Mouse (Mus musculus): ENCODE measurements around the gene Npy. TPM values are rescaled to one million over a fixed set of nuclear protein-coding genes. Genes with fewer than 3 reads are reported as not detected.
A peak's percentile ranks its signal among the peaks of the same experiment; 100 is the strongest.

Gene Npy
- total and polyA plus RNA-seq, 2 experiments from 2014 or later = 208 to 323 TPM

DNA sequence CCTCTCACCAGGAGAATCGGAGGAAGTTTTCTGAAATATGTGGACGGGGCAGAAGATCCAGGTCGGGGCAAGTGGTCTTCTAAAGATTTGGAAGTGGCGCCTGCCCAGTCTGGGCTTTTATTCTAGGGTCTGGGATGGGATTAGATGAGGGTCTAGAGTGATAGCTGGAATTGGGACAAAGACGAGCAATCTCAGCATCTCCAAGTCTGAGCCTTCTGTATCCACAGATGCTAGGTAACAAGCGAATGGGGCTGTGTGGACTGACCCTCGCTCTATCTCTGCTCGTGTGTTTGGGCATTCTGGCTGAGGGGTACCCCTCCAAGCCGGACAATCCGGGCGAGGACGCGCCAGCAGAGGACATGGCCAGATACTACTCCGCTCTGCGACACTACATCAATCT lies 861 bp downstream of the Npy start:
- no peak for DNase-seq

GRCm38 (mm10) chr6:49823821-49824220 lies 1.3 kb downstream of the Npy start:
- TF ChIP-seq CTCF (IDR thresholded peaks at IDR 0.05; ENCODE audit: low read depth) = no peak
- H3K27me3 ChIP-seq (ENCODE audit: insufficient read depth, low read length) = peaks cover 34% of the 10 kb centered on the region
- DNase-seq (no peak), ATAC-seq (no peak)
- no peak overlapping the region for H3K27ac ChIP-seq (ENCODE audit: low read depth, low read length)
- 18% methylated on average over 2 of the region's 2 CpGs for WGBS
- H3K4me3 ChIP-seq (ENCODE audit: low read depth, low read length) = peak overlapping the region; percentile 39
- H3K36me3 ChIP-seq (ENCODE audit: insufficient read depth) = no peaks in the 10 kb centered on the region
- no peak overlapping the region for H3K9ac ChIP-seq
- H3K4me1 ChIP-seq (ENCODE audit: insufficient read depth) = peaks cover 3% of the 10 kb centered on the region
- no peaks in the 10 kb centered on the region for H3K9me3 ChIP-seq (ENCODE audit: low read length)
- H3K4me2 ChIP-seq (ENCODE audit: low read depth) = peak overlapping the region; percentile 67; the same call in 1 of the 2 replicates

More for the DNA sequence above, 861 bp downstream of the Npy start:
- peaks cover 34% of the 10 kb centered on the region for H3K27me3 ChIP-seq (ENCODE audit: insufficient read depth, low read length)
- H3K4me2 ChIP-seq (ENCODE audit: low read depth) = peak overlapping the region; percentile 67
- H3K4me1 ChIP-seq (ENCODE audit: insufficient read depth) = peaks cover 3% of the 10 kb centered on the region
- WGBS = 5% methylated on average over 15 of the region's 15 CpGs
- H3K9me3 ChIP-seq (ENCODE audit: low read length) = no peaks in the 10 kb centered on the region
- H3K27ac ChIP-seq (ENCODE audit: low read depth, low read length) = no peak overlapping the region
- no peaks in the 10 kb centered on the region for H3K36me3 ChIP-seq (ENCODE audit: insufficient read depth)
- H3K4me3 ChIP-seq (ENCODE audit: low read depth, low read length) = peak overlapping the region; percentile 39
- ATAC-seq = no peak
- TF ChIP-seq CTCF (IDR thresholded peaks at IDR 0.05; ENCODE audit: low read depth) = no peak
- H3K9ac ChIP-seq = no peak overlapping the region

GRCm38 (mm10) chr6:49831579-49831978 lies 9.1 kb downstream of the Npy start:
- 86% methylated on average over 2 of the region's 2 CpGs for WGBS
- no peak overlapping the region for H3K9ac ChIP-seq
- no peak overlapping the region for H3K4me2 ChIP-seq (ENCODE audit: low read depth)
- no peak overlapping the region for H3K4me3 ChIP-seq (ENCODE audit: low read depth, low read length)
- no peaks in the 10 kb centered on the region for H3K36me3 ChIP-seq (ENCODE audit: insufficient read depth)
- H3K9me3 ChIP-seq (ENCODE audit: low read length) = no peaks in the 10 kb centered on the region
- ATAC-seq (no peak), DNase-seq (no peak)
- TF ChIP-seq CTCF (IDR thresholded peaks at IDR 0.05; ENCODE audit: low read depth) = no peak
- no peaks in the 10 kb centered on the region; the same call in 1 of the 2 replicates for H3K4me1 ChIP-seq (ENCODE audit: insufficient read depth)
- H3K27me3 ChIP-seq (ENCODE audit: insufficient read depth, low read length) = no peaks in the 10 kb centered on the region
- H3K27ac ChIP-seq (ENCODE audit: low read depth, low read length) = no peak overlapping the region

DNA sequence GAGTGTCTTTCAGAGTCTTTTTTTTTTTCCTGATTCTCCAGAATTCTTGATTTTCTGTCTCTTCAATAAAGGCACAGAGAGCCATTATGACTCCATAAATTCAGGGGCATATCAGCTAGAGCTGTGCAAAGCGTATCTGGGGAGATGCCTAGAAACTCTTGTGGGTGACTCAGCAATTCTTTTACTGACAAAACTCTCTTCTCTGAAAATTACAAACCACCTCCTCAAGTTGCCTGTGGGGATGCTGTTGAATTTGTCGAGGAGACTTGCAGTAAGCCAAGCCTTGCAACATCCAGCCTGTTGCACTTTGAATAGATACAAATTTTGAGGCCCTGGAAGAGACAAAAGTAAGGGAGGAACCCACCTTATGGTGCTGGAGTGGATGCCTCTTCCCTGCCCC lies 34.3 kb downstream of the Npy start:
- Histone ChIP-seq H3K9ac (no peak overlapping the region), H3K36me3 (ENCODE audit: insufficient read depth) (no peaks in the 10 kb centered on the region), H3K27me3 (ENCODE audit: insufficient read depth, low read length) (no peaks in the 10 kb centered on the region), H3K9me3 (ENCODE audit: low read length) (no peaks in the 10 kb centered on the region), H3K4me1 (ENCODE audit: insufficient read depth) (no peaks in the 10 kb centered on the region), H3K27ac (ENCODE audit: low read depth, low read length) (no peak overlapping the region), H3K4me2 (ENCODE audit: low read depth) (no peak overlapping the region), H3K4me3 (ENCODE audit: low read depth, low read length) (no peak overlapping the region)
- no peak for ATAC-seq
- no peak for TF ChIP-seq CTCF (IDR thresholded peaks at IDR 0.05; ENCODE audit: low read depth)
- 65% methylated on average over 2 of the region's 2 CpGs for WGBS
- DNase-seq = no peak

DNA sequence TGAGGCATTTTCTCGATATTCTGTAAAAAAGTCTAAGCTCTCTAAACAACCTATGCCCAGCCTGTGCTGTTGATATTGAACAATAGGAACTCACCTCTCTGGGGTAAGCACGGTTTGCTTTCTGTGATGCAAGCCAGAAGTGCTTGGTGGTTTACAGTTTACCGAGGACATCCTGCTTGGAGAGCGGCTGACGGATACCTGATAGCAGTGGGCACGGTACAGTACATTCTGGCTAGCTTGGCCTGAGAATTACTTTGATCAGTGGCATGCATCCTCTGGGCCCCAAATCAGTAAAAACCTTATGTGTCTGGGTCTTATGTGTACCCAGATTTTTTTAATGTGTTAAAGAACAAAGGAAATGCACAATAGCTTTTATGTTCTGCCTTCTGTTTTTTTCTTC lies 45.1 kb downstream of the Npy start:
- WGBS = 78% methylated on average over 6 of the region's 6 CpGs
- no peak overlapping the region for H3K4me3 ChIP-seq (ENCODE audit: low read depth, low read length)
- H3K27me3 ChIP-seq (ENCODE audit: insufficient read depth, low read length) = no peaks in the 10 kb centered on the region
- DNase-seq = no peak
- no peak for ATAC-seq
- H3K27ac ChIP-seq (ENCODE audit: low read depth, low read length) = no peak overlapping the region
- no peaks in the 10 kb centered on the region for H3K9me3 ChIP-seq (ENCODE audit: low read length)
- no peak overlapping the region for H3K4me2 ChIP-seq (ENCODE audit: low read depth)
- no peaks in the 10 kb centered on the region for H3K36me3 ChIP-seq (ENCODE audit: insufficient read depth)
- no peak overlapping the region for H3K9ac ChIP-seq
- no peaks in the 10 kb centered on the region for H3K4me1 ChIP-seq (ENCODE audit: insufficient read depth)
- TF ChIP-seq CTCF (IDR thresholded peaks at IDR 0.05; ENCODE audit: low read depth) = no peak

DNA sequence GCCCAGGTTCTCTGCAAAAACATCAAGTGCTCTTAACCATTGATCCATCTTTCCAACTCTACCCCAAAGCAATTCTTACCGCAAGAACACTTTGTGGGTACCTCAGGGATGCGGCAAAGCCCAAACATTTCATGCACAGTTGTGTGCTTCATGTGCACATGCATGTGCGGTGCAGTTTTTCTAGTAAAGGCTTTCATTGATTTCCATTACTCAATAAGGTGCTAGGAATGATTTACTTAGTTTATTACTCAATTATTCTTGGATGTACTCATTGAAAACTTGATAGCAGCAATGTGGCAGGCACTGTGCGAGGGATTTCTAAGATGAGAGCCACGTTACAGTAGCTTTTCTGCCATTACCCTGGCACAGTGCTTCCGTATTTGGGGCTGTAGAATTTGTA lies 48.6 kb downstream of the Npy start:
- Histone ChIP-seq H3K27ac (ENCODE audit: low read depth, low read length) (no peak overlapping the region), H3K36me3 (ENCODE audit: insufficient read depth) (no peaks in the 10 kb centered on the region), H3K27me3 (ENCODE audit: insufficient read depth, low read length) (no peaks in the 10 kb centered on the region), H3K4me2 (ENCODE audit: low read depth) (no peak overlapping the region), H3K4me1 (ENCODE audit: insufficient read depth) (no peaks in the 10 kb centered on the region), H3K9me3 (ENCODE audit: low read length) (no peaks in the 10 kb centered on the region), H3K9ac (no peak overlapping the region), H3K4me3 (ENCODE audit: low read depth, low read length) (no peak overlapping the region)
- TF ChIP-seq CTCF (IDR thresholded peaks at IDR 0.05; ENCODE audit: low read depth) = no peak
- no peak for ATAC-seq
- DNase-seq = no peak
- WGBS = 93% methylated on average over 6 of the region's 6 CpGs

DNA sequence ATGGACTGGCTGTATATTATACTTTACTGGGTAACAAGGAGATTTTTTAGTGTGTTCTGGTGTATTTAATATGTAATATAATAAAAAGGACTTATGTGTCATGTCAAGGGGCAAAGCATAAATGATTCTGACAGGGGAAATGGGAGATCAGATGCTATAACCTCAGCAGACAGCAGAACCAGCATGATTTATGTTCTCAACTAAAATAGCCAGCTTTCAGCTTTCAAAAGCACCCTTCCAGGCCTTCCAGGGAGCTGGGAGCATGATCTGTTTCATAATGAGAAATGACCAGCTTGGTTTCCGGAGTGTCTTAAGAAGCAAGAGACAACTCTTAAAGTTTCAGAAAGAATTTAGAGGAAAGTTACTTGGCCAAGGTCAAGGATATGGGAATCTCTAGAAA lies 51.0 kb downstream of the Npy start:
- no peaks in the 10 kb centered on the region for H3K4me1 ChIP-seq (ENCODE audit: insufficient read depth)
- no peak for TF ChIP-seq CTCF (IDR thresholded peaks at IDR 0.05; ENCODE audit: low read depth)
- H3K27me3 ChIP-seq (ENCODE audit: insufficient read depth, low read length) = no peaks in the 10 kb centered on the region
- no peak for DNase-seq
- no peaks in the 10 kb centered on the region for H3K36me3 ChIP-seq (ENCODE audit: insufficient read depth)
- H3K27ac ChIP-seq (ENCODE audit: low read depth, low read length) = no peak overlapping the region
- no peak overlapping the region for H3K4me3 ChIP-seq (ENCODE audit: low read depth, low read length)
- H3K9ac ChIP-seq = no peak overlapping the region
- H3K9me3 ChIP-seq (ENCODE audit: low read length) = no peaks in the 10 kb centered on the region
- WGBS = 84% methylated on average over 1 of the region's 1 CpGs
- ATAC-seq = no peak
- H3K4me2 ChIP-seq (ENCODE audit: low read depth) = no peak overlapping the region

- 15% methylated on average over 2 of the region's 2 CpGs for WGBS
- no peak overlapping the region for H3K4me3 ChIP-seq (ENCODE audit: low read depth, low read length)
- H3K27me3 ChIP-seq (ENCODE audit: insufficient read depth, low read length) = no peaks in the 10 kb centered on the region
- H3K4me1 ChIP-seq (ENCODE audit: insufficient read depth) = no peaks in the 10 kb centered on the region
- no peaks in the 10 kb centered on the region for H3K36me3 ChIP-seq (ENCODE audit: insufficient read depth)
- H3K4me2 ChIP-seq (ENCODE audit: low read depth) = no peak overlapping the region
- no peak overlapping the region for H3K27ac ChIP-seq (ENCODE audit: low read depth, low read length)
- no peaks in the 10 kb centered on the region for H3K9me3 ChIP-seq (ENCODE audit: low read length)
- no peak for TF ChIP-seq CTCF (IDR thresholded peaks at IDR 0.05; ENCODE audit: low read depth)
- ATAC-seq = peak; percentile 47; the same call in 1 of the 2 replicates
- no peak for DNase-seq
- H3K9ac ChIP-seq = no peak overlapping the region
These were observed 52.6 kb downstream of the Npy start for GRCm38 (mm10) chr6:49875160-49875559.
